Mouse (Mus musculus): Measurements from ENCODE around the gene Cdyl2. TPM values are rescaled to one million over a fixed set of nuclear protein-coding genes. Genes with fewer than 3 reads are reported as not detected.

Gene Cdyl2
- 1 to 10 TPM; 4.6 to 6.1 TPM for total RNA-seq (2021)
- long read RNA-seq, experiment 1, partial matches to known transcripts, result 0 of 2 reads
- long read RNA-seq, experiment 1, other reads (novel, unspliced or antisense), result 1 of 2 reads
- long read RNA-seq, experiment 2, transcript Cdyl2-201 (7 exons, 2,411 nt), result major isoform, 15 of 15 reads
- long read RNA-seq, experiment 2, partial matches to known transcripts, result 0 of 15 reads
- long read RNA-seq, experiment 2, other reads (novel, unspliced or antisense), result 0 of 15 reads

GRCm38 (mm10) chr8:116732684-116733647 lies at the start of gene Cdyl2:
Gene Cdyl2 (minus strand): TSS chr8:116732991.
- peak; percentile 80 to 83 for DNase-seq (ENCODE audit: low spot score in 2 of 2)

GRCm38 (mm10) chr8:116780594-116780993 lies 47.8 kb upstream of the Cdyl2 start:
- no peak for DNase-seq (ENCODE audit: low spot score in 2 of 2)

GRCm38 (mm10) chr8:116774220-116774619 lies 41.4 kb upstream of the Cdyl2 start:
- DNase-seq (ENCODE audit: low spot score in 2 of 2), result no peak

- DNase-seq (ENCODE audit: low spot score in 2 of 2), result no peak
Observed at GRCm38 (mm10) chr8:116772727-116773126, 39.9 kb upstream of the Cdyl2 start.

GRCm38 (mm10) chr8:116771797-116772343 lies 39.1 kb upstream of the Cdyl2 start:
- DNase-seq (ENCODE audit: low spot score in 2 of 2), result no peak

- DNase-seq (ENCODE audit: low spot score in 2 of 2), result no peak
Observed at GRCm38 (mm10) chr8:116770756-116771155, 38.0 kb upstream of the Cdyl2 start.

GRCm38 (mm10) chr8:116756174-116756573 lies 23.4 kb upstream of the Cdyl2 start:
- DNase-seq (ENCODE audit: low spot score in 2 of 2), result no peak

- DNase-seq (ENCODE audit: low spot score in 2 of 2), result peak; percentile 30 to 50
Observed at GRCm38 (mm10) chr8:116755557-116755956, 22.8 kb upstream of the Cdyl2 start.

GRCm38 (mm10) chr8:116740726-116741125 lies 7.9 kb upstream of the Cdyl2 start:
- DNase-seq (ENCODE audit: low spot score in 2 of 2), result no peak

GRCm38 (mm10) chr8:116735306-116735705 lies 2.5 kb upstream of the Cdyl2 start:
- no peak for DNase-seq (ENCODE audit: low spot score in 2 of 2)

GRCm38 (mm10) chr8:116734176-116734575 lies 1.4 kb upstream of the Cdyl2 start:
- DNase-seq (ENCODE audit: low spot score in 2 of 2), result no peak

- no peak for DNase-seq (ENCODE audit: low spot score in 2 of 2)
Observed at GRCm38 (mm10) chr8:116733648-116734014, 840 bp upstream of the Cdyl2 start.

GRCm38 (mm10) chr8:116731976-116732683 lies 661 bp downstream of the Cdyl2 start:
- peak in 1 of 2 experiments; percentile 67 for DNase-seq (ENCODE audit: low spot score in 2 of 2)

GRCm38 (mm10) chr8:116721451-116721850 lies 11.3 kb downstream of the Cdyl2 start:
- no peak for DNase-seq (ENCODE audit: low spot score in 2 of 2)

- DNase-seq (ENCODE audit: low spot score in 2 of 2), result no peak
Observed at GRCm38 (mm10) chr8:116707496-116707895, 25.3 kb downstream of the Cdyl2 start.

GRCm38 (mm10) chr8:116702501-116702900 lies 30.3 kb downstream of the Cdyl2 start:
- DNase-seq (ENCODE audit: low spot score in 2 of 2), result no peak

GRCm38 (mm10) chr8:116692931-116693330 lies 39.9 kb downstream of the Cdyl2 start:
- no peak for DNase-seq (ENCODE audit: low spot score in 2 of 2)

GRCm38 (mm10) chr8:116689741-116690140 lies 43.0 kb downstream of the Cdyl2 start:
- no peak for DNase-seq (ENCODE audit: low spot score in 2 of 2)

- no peak for DNase-seq (ENCODE audit: low spot score in 2 of 2)
Observed at GRCm38 (mm10) chr8:116676174-116676573, 56.6 kb downstream of the Cdyl2 start.

GRCm38 (mm10) chr8:116673966-116674805 lies 58.6 kb downstream of the Cdyl2 start:
- DNase-seq (ENCODE audit: low spot score in 2 of 2), result no peak

Data from adrenal gland, adult 18-20 months (tissue).